Mouse (Mus musculus): ENCODE results near the gene Ten1. TPM values are rescaled to one million over a fixed set of nuclear protein-coding genes. Genes with fewer than 3 reads are reported as not detected.

Ten1 gene
- total and polyA plus RNA-seq, 3 experiments = 17.8 to 95.8 (median 47.8) TPM

GRCm38 (mm10) chr11:116234901-116235300, 36.2 kb downstream of the Ten1 start:
- no peak for ATAC-seq (ENCODE audit: extremely low read depth, insufficient number of reproducible peaks, low FRiP score, poor library complexity, severe bottlenecking)
- no peaks in the 10 kb centered on the region for H3K36me3 ChIP-seq (replicated peaks)
- no peak for TF ChIP-seq GATA1 (IDR thresholded peaks at IDR 0.05; ENCODE audit: borderline replicate concordance, low read length)
- no peak for TF ChIP-seq CTCF (IDR thresholded peaks at IDR 0.05; ENCODE audit: low read depth, low read length)
- TF ChIP-seq TAL1 (conservative IDR thresholded peaks at IDR 0.05; ENCODE audit: low read depth, low read length) = no peak
- DNase-seq (ENCODE audit: low spot score) = no peak
- H3K27me3 ChIP-seq (ENCODE audit: insufficient read depth, low read length) = peaks cover 74% of the 10 kb centered on the region
- H3K9me3 ChIP-seq (replicated peaks) = no peaks in the 10 kb centered on the region
- H3K4me1 ChIP-seq (ENCODE audit: insufficient read depth, low read depth, low read length) = peaks cover 5% of the 10 kb centered on the region; the same call in 1 of the 2 replicates
- no peak overlapping the region for H3K4me3 ChIP-seq (ENCODE audit: low read depth, low read length)

GRCm38 (mm10) chr11:116237742-116238395, 39.2 kb downstream of the Ten1 start, which contains the start of gene Evpl:
Evpl (minus strand) TSS chr11:116238077.
- peaks cover 5% of the 10 kb centered on the region; the same call in 1 of the 2 replicates for H3K4me1 ChIP-seq (ENCODE audit: insufficient read depth, low read depth, low read length)
- no peak for DNase-seq (ENCODE audit: low spot score)
- H3K9me3 ChIP-seq (replicated peaks) = no peaks in the 10 kb centered on the region
- no peak for TF ChIP-seq GATA2 (IDR thresholded peaks at IDR 0.05; ENCODE audit: borderline replicate concordance, low read depth, low read length)
- H3K36me3 ChIP-seq (replicated peaks) = peaks cover 6% of the 10 kb centered on the region
- no peak for ATAC-seq (ENCODE audit: extremely low read depth, insufficient number of reproducible peaks, low FRiP score, poor library complexity, severe bottlenecking)
- H3K4me3 ChIP-seq (ENCODE audit: low read depth, low read length) = no peak within 1 kb of the TSS
- peaks cover 59% of the 10 kb centered on the region for H3K27me3 ChIP-seq (ENCODE audit: insufficient read depth, low read length)

- peaks cover 40% of the 10 kb centered on the region for H3K27me3 ChIP-seq (ENCODE audit: insufficient read depth, low read length)
- no peak for ATAC-seq (ENCODE audit: extremely low read depth, insufficient number of reproducible peaks, low FRiP score, poor library complexity, severe bottlenecking)
- H3K36me3 ChIP-seq (replicated peaks) = peaks cover 25% of the 10 kb centered on the region
Measured at GRCm38 (mm10) chr11:116239797-116240196, 41.1 kb downstream of the Ten1 start.

GRCm38 (mm10) chr11:116241744-116242235, 43.1 kb downstream of the Ten1 start:
- H3K36me3 ChIP-seq (replicated peaks) = peaks cover 45% of the 10 kb centered on the region
- DNase-seq (ENCODE audit: low spot score) (no peak), ATAC-seq (ENCODE audit: extremely low read depth, insufficient number of reproducible peaks, low FRiP score, poor library complexity, severe bottlenecking) (no peak)
- H3K27me3 ChIP-seq (ENCODE audit: insufficient read depth, low read length) = peaks cover 23% of the 10 kb centered on the region
- peaks cover 5% of the 10 kb centered on the region; the same call in 1 of the 2 replicates for H3K4me1 ChIP-seq (ENCODE audit: insufficient read depth, low read depth, low read length)
- no peak for TF ChIP-seq TAL1 (conservative IDR thresholded peaks at IDR 0.05; ENCODE audit: low read depth, low read length)
- no peak for TF ChIP-seq CTCF (IDR thresholded peaks at IDR 0.05; ENCODE audit: low read depth, low read length)
- no peak for TF ChIP-seq POLR2AphosphoS5 (IDR thresholded peaks at IDR 0.05; ENCODE audit: insufficient replicate concordance, low read depth, low read length)
- no peak for TF ChIP-seq GATA1 (IDR thresholded peaks at IDR 0.05; ENCODE audit: borderline replicate concordance, low read length)
- TF ChIP-seq GATA2 (IDR thresholded peaks at IDR 0.05; ENCODE audit: borderline replicate concordance, low read depth, low read length) = no peak
- H3K4me3 ChIP-seq (ENCODE audit: low read depth, low read length) = no peak overlapping the region
- no peaks in the 10 kb centered on the region for H3K9me3 ChIP-seq (replicated peaks)

More at GRCm38 (mm10) chr11:116239797-116240196, 41.1 kb downstream of the Ten1 start:
- H3K4me3 ChIP-seq (ENCODE audit: low read depth, low read length) = no peak overlapping the region
- peaks cover 5% of the 10 kb centered on the region; the same call in 1 of the 2 replicates for H3K4me1 ChIP-seq (ENCODE audit: insufficient read depth, low read depth, low read length)
- H3K9me3 ChIP-seq (replicated peaks) = no peaks in the 10 kb centered on the region
- TF ChIP-seq CTCF (IDR thresholded peaks at IDR 0.05; ENCODE audit: low read depth, low read length) (no peak), TAL1 (conservative IDR thresholded peaks at IDR 0.05; ENCODE audit: low read depth, low read length) (no peak), GATA1 (IDR thresholded peaks at IDR 0.05; ENCODE audit: borderline replicate concordance, low read length) (no peak), POLR2AphosphoS5 (IDR thresholded peaks at IDR 0.05; ENCODE audit: insufficient replicate concordance, low read depth, low read length) (no peak), GATA2 (IDR thresholded peaks at IDR 0.05; ENCODE audit: borderline replicate concordance, low read depth, low read length) (no peak)
- no peak for DNase-seq (ENCODE audit: low spot score)

GRCm38 (mm10) chr11:116244580-116244979, 45.9 kb downstream of the Ten1 start:
- no peak for ATAC-seq (ENCODE audit: extremely low read depth, insufficient number of reproducible peaks, low FRiP score, poor library complexity, severe bottlenecking)
- H3K36me3 ChIP-seq (replicated peaks) = peaks cover 73% of the 10 kb centered on the region

GRCm38 (mm10) chr11:116245616-116246015, 47.0 kb downstream of the Ten1 start:
- H3K36me3 ChIP-seq (replicated peaks) = peaks cover 84% of the 10 kb centered on the region
- H3K4me3 ChIP-seq (ENCODE audit: low read depth, low read length) = no peak overlapping the region
- H3K27me3 ChIP-seq (ENCODE audit: insufficient read depth, low read length) = no peaks in the 10 kb centered on the region
- no peak for DNase-seq (ENCODE audit: low spot score)
- TF ChIP-seq GATA2 (IDR thresholded peaks at IDR 0.05; ENCODE audit: borderline replicate concordance, low read depth, low read length) = no peak
- no peak for TF ChIP-seq GATA1 (IDR thresholded peaks at IDR 0.05; ENCODE audit: borderline replicate concordance, low read length)
- no peak for TF ChIP-seq POLR2AphosphoS5 (IDR thresholded peaks at IDR 0.05; ENCODE audit: insufficient replicate concordance, low read depth, low read length)
- TF ChIP-seq TAL1 (conservative IDR thresholded peaks at IDR 0.05; ENCODE audit: low read depth, low read length) = no peak
- TF ChIP-seq CTCF (IDR thresholded peaks at IDR 0.05; ENCODE audit: low read depth, low read length) = no peak
- no peak for ATAC-seq (ENCODE audit: extremely low read depth, insufficient number of reproducible peaks, low FRiP score, poor library complexity, severe bottlenecking)
- no peaks in the 10 kb centered on the region for H3K9me3 ChIP-seq (replicated peaks)
- H3K4me1 ChIP-seq (ENCODE audit: insufficient read depth, low read depth, low read length) = no peaks in the 10 kb centered on the region

More at GRCm38 (mm10) chr11:116244580-116244979, 45.9 kb downstream of the Ten1 start:
- H3K27me3 ChIP-seq (ENCODE audit: insufficient read depth, low read length) = peaks cover 4% of the 10 kb centered on the region
- no peak for DNase-seq (ENCODE audit: low spot score)
- H3K9me3 ChIP-seq (replicated peaks) = no peaks in the 10 kb centered on the region
- H3K4me3 ChIP-seq (ENCODE audit: low read depth, low read length) = no peak overlapping the region
- TF ChIP-seq TAL1 (conservative IDR thresholded peaks at IDR 0.05; ENCODE audit: low read depth, low read length) (no peak), GATA2 (IDR thresholded peaks at IDR 0.05; ENCODE audit: borderline replicate concordance, low read depth, low read length) (no peak)
- H3K4me1 ChIP-seq (ENCODE audit: insufficient read depth, low read depth, low read length) = no peaks in the 10 kb centered on the region
